Mouse (Mus musculus) v-Abl transformed pro-B cells (cell line): ENCODE results near the gene Mad1l1.
"Not testable (repeated sequence)": the region's sequence is repeated elsewhere in the genome, so short reads cannot be mapped to it uniquely, and the experiment has no call there.

Experiments
- in situ Hi-C, 2 experiments: fragments of 400-800 bp; cut with MboI; formaldehyde crosslinking; loops; one replicate each; pipeline ENCODE4 v1.15.1; 2025; ENCODE audit not compliant: unreplicated experiment in 2 of 2

Gene Mad1l1

DNA sequence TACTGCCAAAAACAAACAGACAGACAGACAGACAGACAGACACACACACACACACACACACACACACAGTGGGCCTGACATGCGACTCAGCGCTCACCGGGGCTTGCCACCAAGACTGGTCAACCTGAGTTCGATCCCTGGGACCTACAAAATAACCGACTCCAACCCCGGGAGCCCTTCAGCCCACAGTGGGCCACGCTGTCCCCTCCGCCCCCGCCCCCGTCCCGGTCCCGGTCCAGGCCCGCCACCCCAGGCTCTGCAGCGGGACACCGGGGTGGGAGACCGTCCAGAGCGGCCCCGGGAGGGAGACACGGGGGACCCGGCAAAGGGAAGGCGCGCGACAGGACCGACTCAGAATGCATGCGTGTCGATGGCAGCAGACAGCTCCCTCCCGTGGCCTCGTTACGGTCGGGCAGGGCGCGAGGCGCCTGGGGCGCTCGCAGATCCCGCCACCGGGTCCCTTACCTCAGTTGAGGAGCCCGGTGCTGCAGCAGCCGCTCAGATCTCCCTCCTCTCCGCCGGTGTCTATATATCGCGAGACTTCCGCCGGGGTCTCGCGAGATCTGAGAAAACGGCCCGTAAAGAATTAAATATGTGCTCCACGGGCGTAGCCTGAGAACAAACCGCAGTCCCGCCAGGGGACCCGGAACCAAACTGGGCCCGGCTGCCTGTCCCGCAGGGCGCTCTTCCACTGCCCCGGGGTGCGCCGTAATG, at the start of gene Mad1l1, which contains the start of gene Nudt1:
Mad1l1 (minus strand) TSS at position 511 of the 714 bp plus-strand sequence.
Nudt1 (plus strand) TSS at position 615 of the 714 bp plus-strand sequence.
- in situ Hi-C loops: loop anchor here in 1 of 2 experiments (5.0 kb wide), 1 partner anchor 479 kb away; no protein-coding TSS in a partner anchor

DNA sequence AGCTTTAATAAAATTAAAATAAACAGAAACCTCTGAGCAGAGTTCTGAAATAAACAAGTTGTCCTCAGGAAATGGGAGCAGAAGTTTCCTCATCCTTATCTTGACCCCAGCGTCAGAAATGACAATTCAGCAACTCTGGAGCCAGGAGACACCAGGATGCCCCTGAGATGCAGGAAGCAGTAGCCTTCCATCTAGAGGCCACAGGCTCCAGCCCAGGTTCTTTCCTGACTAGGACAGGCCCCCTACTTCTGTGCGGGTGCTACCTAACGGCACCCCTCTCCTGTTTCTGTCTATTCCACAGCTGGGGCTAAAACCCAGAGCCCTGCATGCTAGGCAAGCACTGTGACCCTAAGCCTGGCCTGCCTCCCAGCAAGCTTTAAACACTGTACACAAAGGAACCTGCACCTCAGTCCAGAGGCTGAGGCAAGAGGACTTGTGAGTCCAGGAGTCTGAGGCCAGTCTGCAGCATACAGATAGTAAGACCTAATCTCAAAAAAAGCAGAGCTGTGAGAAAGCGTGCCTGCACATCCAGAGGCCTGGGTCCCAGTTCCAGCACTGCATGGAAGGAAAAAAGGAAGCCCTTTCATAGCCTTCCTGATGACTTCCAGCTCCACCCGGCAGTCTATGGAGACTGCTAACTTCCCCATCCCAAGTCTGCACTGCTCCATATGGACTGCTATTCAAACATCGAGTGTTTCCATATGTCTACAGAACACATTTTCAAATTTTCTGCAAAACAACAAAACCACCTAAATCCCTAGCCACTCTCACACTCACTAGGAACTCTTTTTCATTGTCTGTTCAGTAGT, 49.3 kb upstream of the Mad1l1 start:
- in situ Hi-C loops: no loop called here

DNA sequence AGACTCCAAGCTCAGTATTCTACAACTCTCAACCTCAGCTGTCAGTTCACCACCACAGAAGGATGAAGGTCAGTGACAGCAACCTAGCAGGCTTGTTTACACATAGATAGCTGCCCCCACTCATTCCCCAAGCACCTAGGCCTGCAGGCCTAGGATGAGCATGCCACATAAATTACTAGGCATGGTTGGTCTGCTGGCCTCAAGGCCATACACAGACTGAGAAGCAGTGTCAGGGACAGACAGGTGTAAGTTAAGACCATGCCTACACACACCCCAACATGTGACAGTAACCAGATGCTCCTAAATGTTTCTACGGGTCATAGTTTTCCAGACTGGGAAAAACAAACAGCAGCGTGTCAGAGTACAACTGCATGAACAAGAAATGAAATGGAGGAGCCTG, 48.1 kb upstream of the Mad1l1 start:
- in situ Hi-C loops: no loop called here

DNA sequence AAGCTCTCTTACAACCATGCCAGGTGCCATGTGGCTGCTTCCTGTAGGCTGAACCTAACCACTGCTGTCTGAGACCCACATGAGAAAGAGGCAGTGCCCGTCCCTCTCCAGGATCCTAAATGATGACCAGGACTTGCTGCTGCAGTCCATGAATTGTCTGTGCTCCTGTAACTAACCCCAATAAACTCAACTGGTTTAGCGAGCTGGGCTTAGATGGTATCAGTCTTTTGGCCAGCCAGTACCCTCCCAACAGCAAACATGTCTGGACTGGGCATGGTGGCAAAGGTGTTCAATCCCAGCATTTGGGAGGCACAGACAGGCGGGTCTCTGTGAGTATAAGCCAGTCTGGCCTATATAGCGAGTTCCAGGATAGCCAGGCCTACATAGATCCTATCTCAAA, 47.6 kb upstream of the Mad1l1 start:
- in situ Hi-C loops: no loop called here

DNA sequence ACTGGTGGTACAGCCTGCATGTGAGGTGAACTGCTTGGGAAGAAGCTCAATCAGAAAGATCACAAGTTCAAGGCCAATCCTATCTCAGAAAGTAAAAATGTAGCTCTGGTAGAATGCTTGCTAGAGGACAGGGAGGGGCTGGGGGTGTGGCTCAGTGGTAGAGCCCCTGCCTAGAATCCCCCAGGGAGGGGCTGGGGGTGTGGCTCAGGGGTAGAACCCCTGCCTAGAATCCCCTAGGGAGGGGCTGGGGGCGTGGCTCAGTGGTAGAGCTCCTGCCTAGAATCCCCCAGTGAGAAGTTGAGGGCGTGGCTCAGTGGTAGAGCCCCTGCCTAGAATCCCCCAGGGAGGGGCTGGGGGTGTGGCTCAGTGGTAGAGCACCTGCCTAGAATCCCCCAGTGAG, 46.8 kb upstream of the Mad1l1 start:
- in situ Hi-C loops: not testable (repeated sequence)

DNA sequence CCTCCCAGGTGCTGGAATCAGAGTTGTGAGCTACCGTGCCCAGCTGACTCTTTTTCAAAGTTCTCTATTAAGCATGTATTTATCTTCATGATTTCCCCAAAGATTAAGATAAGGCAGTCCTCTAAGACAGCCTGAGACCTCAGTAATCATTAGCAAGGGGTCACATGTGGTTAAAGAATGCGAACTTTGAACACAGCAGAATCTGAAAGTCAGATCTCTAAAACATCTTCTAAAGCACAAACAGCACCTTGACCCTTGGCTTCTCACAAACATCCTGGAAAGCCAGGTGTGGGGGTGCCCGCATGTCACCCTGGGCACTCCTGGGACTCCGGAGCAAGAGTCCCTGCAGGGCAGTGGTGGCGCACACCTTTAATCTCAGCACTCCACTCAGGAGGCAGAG, 43.1 kb upstream of the Mad1l1 start:
- in situ Hi-C loops: no loop called here

DNA sequence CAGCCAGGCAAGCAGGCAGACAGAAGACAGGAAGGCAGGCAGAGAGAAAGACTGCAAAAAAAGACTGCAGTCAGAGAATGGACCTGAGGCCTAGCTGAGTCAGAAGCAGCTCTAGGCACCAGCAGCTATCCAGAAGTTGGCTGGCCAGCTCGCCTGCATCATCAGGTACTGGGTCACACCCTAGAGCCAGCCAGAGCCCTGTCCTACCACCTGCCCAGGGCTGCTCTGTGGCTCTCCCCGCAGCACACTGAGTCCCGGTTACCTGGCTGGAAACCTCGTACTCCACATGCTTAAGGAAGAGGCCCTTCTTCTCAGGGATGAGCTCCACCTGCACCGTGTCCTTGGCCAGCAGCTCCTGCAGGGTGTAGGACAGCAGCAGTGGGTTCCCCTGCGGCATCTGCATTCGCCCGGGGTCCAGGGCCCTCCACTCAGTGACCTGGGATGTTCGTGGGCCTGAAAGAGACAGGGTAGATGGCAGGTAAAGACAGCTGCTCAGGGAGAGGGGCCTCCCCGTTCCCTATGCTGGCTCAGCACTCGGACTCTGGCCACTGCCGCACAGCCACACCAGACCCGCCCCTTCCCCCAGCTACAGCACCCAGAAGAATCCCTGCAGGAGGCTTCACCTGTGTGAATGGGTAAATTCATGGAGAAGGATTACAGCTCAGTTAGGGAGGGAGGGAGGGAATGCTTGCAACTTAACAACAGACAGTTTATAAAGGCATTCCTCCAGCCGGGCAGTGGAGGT, 38.8 kb upstream of the Mad1l1 start:
- in situ Hi-C loops: no loop called here

DNA sequence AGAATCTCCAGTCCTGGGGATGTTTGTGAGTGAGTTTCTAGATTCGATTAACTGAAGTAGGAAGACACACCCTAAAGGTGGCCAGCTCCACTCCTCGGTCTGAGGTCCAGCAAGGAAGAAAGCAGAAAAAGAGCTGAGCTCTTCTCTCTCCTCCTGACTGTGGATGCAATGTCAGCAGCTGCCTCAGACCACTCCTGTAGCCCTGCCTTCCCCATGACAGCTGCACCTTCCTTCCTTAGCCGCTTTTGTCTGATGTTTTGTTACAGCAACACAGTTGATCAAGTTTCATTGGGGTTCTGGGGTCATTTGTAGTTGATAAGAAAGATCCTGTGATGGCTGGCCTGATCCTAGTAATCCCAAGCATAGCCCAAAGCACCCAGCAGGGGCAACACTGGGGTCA, 36.1 kb upstream of the Mad1l1 start:
- in situ Hi-C loops: no loop called here

DNA sequence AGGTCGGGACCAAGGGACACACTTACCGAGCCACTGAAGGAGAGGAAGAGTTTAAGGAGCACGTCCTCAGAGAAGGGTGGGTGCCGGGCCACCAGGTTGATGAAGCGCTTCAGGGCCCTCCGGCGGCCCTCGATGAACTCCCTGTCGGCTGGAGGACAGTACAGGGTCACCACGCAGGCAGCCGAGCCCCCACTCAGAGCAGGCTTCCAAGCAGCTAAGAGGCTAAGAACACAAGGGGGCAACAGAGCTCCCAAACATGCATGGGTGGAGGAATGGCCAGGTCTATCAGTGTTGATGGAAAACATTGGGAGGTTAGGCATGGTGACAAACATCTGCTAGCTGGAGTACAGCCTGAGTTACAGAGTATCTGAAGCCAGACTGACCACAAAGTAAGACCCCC, 34.6 kb upstream of the Mad1l1 start:
- in situ Hi-C loops: no loop called here

DNA sequence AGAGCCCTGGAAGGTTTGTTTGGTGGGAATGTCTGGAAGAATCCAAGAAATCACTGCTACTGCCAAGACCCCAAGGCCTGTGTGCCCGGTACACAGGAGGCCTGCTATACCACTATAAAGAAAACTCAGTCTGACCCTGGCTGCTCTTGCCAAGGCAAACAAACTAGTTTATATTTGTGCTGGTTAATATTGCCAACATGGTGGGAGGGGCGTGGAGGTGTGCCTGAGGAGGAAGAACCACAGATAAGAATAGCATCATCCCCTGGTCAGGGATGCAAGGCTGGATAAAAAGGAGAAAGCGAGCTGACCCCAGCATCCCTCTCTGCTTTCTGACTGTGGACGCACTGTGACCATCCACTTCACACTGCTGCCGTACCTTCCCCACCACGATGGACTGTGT, 31.0 kb upstream of the Mad1l1 start:
- in situ Hi-C loops: no loop called here

DNA sequence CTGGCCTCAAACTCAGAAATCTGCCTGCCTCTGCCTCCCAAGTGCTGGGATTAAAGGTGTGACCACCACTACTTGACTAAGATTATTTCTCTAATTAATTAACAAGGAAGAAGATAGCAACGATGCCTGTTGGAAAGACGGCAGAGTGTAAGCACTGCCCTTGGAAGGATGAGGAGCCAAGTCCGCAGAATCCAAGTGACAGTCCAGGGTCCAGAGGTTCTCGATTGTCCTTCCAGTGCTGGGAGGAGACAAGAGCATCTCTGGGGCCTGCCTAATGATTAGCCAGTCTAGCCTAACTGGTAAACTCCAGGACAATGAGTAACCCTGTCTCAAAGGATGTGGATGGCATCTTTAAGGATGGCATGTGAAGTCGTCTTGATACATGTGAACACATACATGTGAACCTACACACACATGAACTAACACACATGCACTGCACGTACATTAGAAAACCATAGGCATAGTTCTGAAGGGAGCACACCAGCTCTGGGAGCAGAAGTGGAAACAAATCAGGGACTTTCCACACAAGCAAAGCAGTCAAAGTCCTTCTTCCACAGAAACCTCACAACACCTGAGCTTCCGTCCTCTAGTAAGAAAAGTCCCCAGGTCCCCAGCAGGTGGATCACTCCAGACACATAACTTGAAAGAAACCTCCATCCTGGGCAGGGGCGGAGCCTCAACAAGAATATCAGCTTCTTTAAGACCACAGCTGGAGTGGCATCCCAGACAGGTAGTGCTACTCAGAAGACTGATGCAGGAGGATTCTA, 29.6 kb upstream of the Mad1l1 start:
- in situ Hi-C loops: no loop called here

DNA sequence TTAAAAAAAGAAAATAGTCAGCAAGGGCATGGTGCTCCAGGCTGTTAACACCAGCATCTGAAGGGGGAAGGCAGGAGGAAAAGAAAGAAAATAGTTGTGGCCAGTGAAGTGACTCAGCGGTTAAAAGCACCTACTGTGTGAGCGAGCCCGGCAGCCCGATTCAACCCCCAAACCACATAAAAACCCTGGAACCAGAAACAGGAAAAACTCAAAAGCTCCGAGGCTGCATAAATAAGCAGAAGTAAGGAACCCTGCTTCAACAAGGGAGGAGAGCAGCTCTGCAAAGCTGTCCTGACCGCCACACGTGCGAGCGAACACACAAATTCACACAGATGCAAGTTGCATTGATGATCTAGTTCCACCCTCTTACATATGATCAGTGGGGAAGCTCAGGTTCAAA, 28.5 kb upstream of the Mad1l1 start:
- in situ Hi-C loops: no loop called here

DNA sequence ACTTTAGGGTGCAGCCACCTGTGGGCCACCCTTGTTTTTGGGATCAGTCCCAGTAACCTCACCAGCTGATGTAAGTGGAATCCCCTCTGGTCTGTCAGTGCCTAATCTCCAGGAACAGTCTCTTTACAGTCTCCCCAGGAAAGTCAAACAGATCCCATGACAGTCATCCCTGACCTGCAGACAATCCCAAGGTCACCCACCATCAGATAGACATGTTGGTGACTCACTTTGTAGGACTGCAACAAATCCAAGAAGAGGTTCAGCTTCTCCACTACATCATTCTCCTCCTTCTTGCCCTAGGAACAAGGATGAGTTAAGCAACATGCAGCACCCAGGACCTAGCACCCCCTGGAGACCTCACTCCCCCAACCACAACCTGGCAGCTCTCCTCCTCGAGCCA, 24.7 kb upstream of the Mad1l1 start:
- in situ Hi-C loops: no loop called here

DNA sequence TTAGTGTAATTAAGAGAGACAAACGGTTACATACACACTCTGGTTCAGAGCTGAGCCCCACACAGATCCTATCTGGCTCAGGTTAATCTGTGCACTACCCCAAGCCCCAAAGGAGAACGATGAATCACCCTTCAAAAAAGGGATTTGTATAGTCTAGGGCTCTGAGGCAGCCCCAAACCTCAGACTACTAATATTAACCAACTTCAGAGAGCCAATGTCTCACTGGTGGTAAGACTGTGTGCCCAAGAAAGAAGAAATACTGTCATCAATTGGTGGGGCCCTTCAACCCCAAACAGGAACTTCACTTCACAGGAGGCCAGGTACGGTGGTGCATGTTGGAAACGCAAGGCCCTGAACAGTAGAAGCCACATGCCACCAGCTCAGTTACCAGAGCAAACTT, 23.9 kb upstream of the Mad1l1 start:
- in situ Hi-C loops: no loop called here

DNA sequence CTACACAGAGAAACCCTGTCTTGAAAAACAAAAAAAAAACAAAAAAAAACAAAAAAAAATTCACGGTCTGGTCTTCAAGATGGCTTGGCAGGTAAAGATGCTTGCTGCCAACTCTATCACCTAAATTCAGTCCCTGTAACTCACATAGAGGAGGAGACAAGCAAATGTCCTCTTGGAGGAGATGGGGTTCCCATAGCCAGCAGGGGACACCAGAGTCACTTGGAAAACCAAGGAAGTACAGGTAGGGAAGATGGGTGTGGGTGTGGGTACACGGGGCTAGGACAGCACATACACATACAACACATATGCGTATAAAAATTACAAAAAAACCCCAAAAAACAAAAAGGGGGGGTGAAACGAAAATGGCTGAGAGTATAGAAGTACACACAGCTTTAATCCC, 21.5 kb upstream of the Mad1l1 start:
- in situ Hi-C loops: no loop called here

DNA sequence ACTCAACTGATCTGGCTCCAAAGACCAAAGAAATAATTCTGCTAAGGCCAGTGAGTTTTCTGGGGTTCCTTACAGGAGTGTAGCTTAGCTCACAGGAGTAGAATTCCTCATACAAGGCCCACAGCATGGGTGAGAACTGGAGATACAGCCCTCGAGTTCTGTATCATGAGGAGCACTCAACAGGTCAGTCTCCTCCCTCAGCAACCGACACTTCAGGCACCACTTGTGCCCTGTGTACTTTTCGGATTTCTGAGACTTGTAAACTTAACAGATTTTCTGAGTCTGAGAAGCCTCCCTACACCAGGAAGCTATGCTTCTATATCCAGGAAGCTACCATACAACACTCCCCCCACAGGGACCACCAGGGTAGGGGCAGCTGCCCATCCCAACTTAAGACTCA, 18.5 kb upstream of the Mad1l1 start:
- in situ Hi-C loops: loop anchor here (5.0 to 10.0 kb wide), 5 partner anchors 52 to 503 kb away; no protein-coding TSS in a partner anchor

DNA sequence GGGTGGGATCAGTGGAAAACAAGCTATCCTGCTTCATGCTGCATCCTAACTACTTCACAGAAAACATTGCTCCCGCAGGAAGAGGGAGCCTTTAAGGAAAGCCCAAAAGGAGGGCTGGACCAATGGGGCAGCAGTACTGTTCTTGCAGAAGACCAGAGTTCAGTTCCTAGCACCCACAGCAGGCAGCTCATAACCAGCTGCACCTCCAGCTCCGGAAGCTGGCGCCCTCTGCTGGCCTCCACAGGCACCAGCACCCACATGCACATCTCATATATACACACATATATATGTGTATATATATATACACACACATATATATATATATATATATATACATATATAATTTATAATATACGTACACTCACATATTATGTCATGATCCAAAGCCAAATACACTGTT, 17.4 kb upstream of the Mad1l1 start:
- in situ Hi-C loops: loop anchor here (5.0 to 10.0 kb wide), 5 partner anchors 54 to 501 kb away; no protein-coding TSS in a partner anchor

DNA sequence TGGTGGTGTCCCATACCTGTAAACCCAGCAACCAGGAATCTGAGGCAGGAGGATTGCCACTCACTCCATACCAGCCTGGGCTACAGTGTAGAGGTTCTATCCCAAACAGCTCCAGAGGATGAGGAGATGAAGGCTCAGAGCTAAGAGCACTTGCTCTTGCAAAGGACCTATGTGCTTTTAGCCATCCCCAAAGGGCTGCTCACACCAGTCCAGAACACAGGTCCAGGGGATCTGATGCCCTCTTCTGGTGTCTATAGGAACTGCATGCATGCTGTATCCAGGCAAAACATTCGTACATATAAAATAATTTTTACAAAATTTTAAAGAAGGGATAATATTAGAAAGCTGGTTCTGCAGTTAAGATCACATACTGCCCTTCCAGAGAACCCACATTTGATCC, 15.3 kb upstream of the Mad1l1 start:
- in situ Hi-C loops: loop anchor here (5.0 to 10.0 kb wide), 5 partner anchors 56 to 499 kb away; no protein-coding TSS in a partner anchor

DNA sequence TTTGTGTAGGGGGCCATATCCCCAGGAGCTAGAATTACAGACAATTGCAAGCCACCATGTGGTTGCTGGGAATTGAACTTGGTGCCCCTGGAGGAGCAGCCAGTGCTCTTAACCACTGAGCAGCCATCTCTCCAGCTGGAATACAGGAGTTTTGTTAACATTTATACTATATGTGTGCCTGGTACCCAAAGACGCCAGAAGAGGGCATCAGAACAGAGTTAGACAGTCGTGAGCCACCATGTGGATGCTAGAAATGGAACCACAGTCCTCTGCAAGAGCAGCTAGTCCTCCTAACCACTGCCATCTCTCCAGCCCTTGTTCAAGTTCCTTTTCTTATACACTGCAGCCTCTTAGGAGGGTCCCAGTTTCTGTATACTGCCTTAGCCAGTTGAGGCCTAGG, 12.3 kb upstream of the Mad1l1 start:
- in situ Hi-C loops: loop anchor here in 1 of 2 experiments (10.0 kb wide), 1 partner anchor 201 kb away; no protein-coding TSS in a partner anchor

DNA sequence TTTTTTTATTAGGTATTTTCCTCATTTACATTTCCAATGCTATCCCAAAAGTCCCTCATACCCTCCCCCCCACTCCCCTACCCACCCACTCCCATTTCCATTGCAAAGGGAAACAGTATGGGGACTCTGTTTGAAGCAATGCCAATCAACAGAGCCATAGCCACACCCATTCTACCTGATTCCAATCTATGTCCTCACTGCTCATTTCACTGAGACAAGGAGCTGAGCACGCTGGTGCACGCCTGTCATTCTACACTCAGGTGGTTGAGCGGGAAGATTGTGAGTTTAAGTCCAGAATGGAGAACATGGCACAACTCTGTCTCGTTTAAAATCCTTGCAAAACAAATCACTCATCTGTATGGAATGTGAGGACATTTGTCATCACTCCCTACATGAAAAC, 11.2 kb upstream of the Mad1l1 start:
- in situ Hi-C loops: loop anchor here in 1 of 2 experiments (10.0 kb wide), 1 partner anchor 202 kb away; no protein-coding TSS in a partner anchor
